Comparison of ENCODE assay signal across 15 mouse cellular contexts in genomic region chr3:89135958-89136357, GRCm38 (mm10). TPM values are rescaled to one million over a fixed set of nuclear protein-coding genes. Genes with fewer than 3 reads are reported as not detected.
DNase-seq lines count a peak whose midpoint lies in the region; ATAC-seq and TF ChIP-seq lines count a peak whose summit lies in the region.
"Had no signal": no experiment of that assay in that cellular context is flagged by ENCODE, and none has a peak within 500 bp of the region (broad histone marks: within the 10 kb centered on the region; RNA-seq: fewer than 3 reads in every experiment).

Pklr (plus strand) TSS chr3:89136142.

- H3K27me3 ChIP-seq in midbrain, embryonic 10.5 days (ENCODE audit: low read depth, poor library complexity, severe bottlenecking): peaks cover 34% of the 10 kb centered on the region
- H3K27me3 ChIP-seq in midbrain, embryonic 15.5 days (replicated peaks): no peaks in the 10 kb centered on the region
- no peaks in the 10 kb centered on the region for H3K27me3 ChIP-seq in liver, adult 2 months (ENCODE audit: control insufficient read depth, insufficient read depth, low read length)
- H3K27me3 ChIP-seq in midbrain, embryonic 13.5 days: peaks cover 7% of the 10 kb centered on the region; the same call in 1 of the 2 replicates
- H3K27me3 ChIP-seq: hindbrain, embryonic 15.5 days; neural tube, embryonic 12.5 days had no signal

- no peak for TF ChIP-seq CTCF in liver, adult 2 months (IDR thresholded peaks at IDR 0.05; ENCODE audit: low read depth, low read length)

- H3K4me2 ChIP-seq in midbrain, embryonic 15.5 days: no peak within 1 kb of the TSS
- no peak within 1 kb of the TSS for H3K4me2 ChIP-seq in midbrain, embryonic 13.5 days (replicated peaks)
- H3K4me2 ChIP-seq: hindbrain, embryonic 15.5 days; neural tube, embryonic 12.5 days had no signal

- H3K9ac ChIP-seq in midbrain, embryonic 15.5 days: no peak within 1 kb of the TSS
- peak within 1 kb of the TSS; percentile 94 for H3K9ac ChIP-seq in liver, adult 2 months (ENCODE audit: low read depth, low read length)
- H3K9ac ChIP-seq in midbrain, embryonic 13.5 days (replicated peaks): no peak within 1 kb of the TSS
- H3K9ac ChIP-seq: hindbrain, embryonic 15.5 days; neural tube, embryonic 12.5 days had no signal

- peaks cover 13% of the 10 kb centered on the region for H3K4me1 ChIP-seq in midbrain, embryonic 10.5 days
- peaks cover 7% of the 10 kb centered on the region; the same call in 1 of the 2 replicates for H3K4me1 ChIP-seq in midbrain, embryonic 15.5 days
- H3K4me1 ChIP-seq in liver, adult 2 months (ENCODE audit: control insufficient read depth, insufficient read depth, low read length): peaks cover 32% of the 10 kb centered on the region
- peaks cover 9% of the 10 kb centered on the region for H3K4me1 ChIP-seq in midbrain, embryonic 13.5 days (replicated peaks)

- H3K4me3 ChIP-seq in midbrain, embryonic 10.5 days: peak within 1 kb of the TSS; percentile 23
- no peak within 1 kb of the TSS for H3K4me3 ChIP-seq in midbrain, embryonic 15.5 days
- H3K4me3 ChIP-seq in liver, adult 2 months (ENCODE audit: insufficient read depth, low read depth, low read length): peak within 1 kb of the TSS; percentile 89
- H3K4me3 ChIP-seq in midbrain, embryonic 13.5 days (replicated peaks): no peak within 1 kb of the TSS
- H3K4me3 ChIP-seq: hindbrain, embryonic 15.5 days; neural tube, embryonic 12.5 days had no signal

- H3K36me3 ChIP-seq in midbrain, embryonic 10.5 days: no peaks in the 10 kb centered on the region
- no peaks in the 10 kb centered on the region for H3K36me3 ChIP-seq in midbrain, embryonic 15.5 days (replicated peaks)
- H3K36me3 ChIP-seq in liver, adult 2 months (ENCODE audit: control insufficient read depth, insufficient read depth, low read length): peaks cover 3% of the 10 kb centered on the region; the same call in 1 of the 2 replicates
- no peaks in the 10 kb centered on the region for H3K36me3 ChIP-seq in midbrain, embryonic 13.5 days
- H3K36me3 ChIP-seq: hindbrain, embryonic 15.5 days; neural tube, embryonic 12.5 days had no signal

- no peak for ATAC-seq in midbrain, embryonic 15.5 days (replicated peaks)
- no peak for ATAC-seq in midbrain, embryonic 13.5 days

- WGBS in midbrain, embryonic 10.5 days: 66% methylated on average over 3 of the region's 3 CpGs
- WGBS in midbrain, embryonic 15.5 days: 75% methylated on average over 3 of the region's 3 CpGs
- WGBS in liver, adult 2 months: 25% methylated on average over 3 of the region's 3 CpGs
- 60% methylated on average over 3 of the region's 3 CpGs for WGBS in midbrain, embryonic 13.5 days

- TF ChIP-seq POLR2A in liver, adult 2 months (IDR thresholded peaks at IDR 0.05; ENCODE audit: extremely low read depth, insufficient read depth, low read length): no peak

- no peak for DNase-seq in adrenal gland, postnatal 4 days (ENCODE audit: low spot score in 2 of 2)
- DNase-seq in adrenal gland, adult 2 months: no peak
- no peak for DNase-seq in midbrain, embryonic 10.5 days (ENCODE audit: low spot score)
- DNase-seq in liver, adult 2 months (ENCODE audit: extremely low read depth, low read depth, low spot score): no peak
- DNase-seq in cerebellum, postnatal 4 days (ENCODE audit: low spot score in 2 of 2): no peak
- no peak for DNase-seq in embryo, embryonic 9.5 days (ENCODE audit: extremely low spot score)
- DNase-seq: cerebellum, adult 11 months; gastrocnemius, postnatal 14 days; lung, postnatal 4 days; spleen, adult 18-20 months had no signal

- H3K79me2 ChIP-seq in liver, adult 2 months (ENCODE audit: control insufficient read depth, insufficient read depth, low read length): peaks cover 4% of the 10 kb centered on the region; the same call in 1 of the 2 replicates

- peak within 1 kb of the TSS; percentile 57; the same call in 1 of the 2 replicates for H3K27ac ChIP-seq in midbrain, embryonic 10.5 days (replicated peaks)
- no peak within 1 kb of the TSS for H3K27ac ChIP-seq in midbrain, embryonic 15.5 days
- peak within 1 kb of the TSS; percentile 95 for H3K27ac ChIP-seq in liver, adult 2 months (replicated peaks; ENCODE audit: insufficient read depth, low read depth, low read length)
- H3K27ac ChIP-seq in midbrain, embryonic 13.5 days: no peak within 1 kb of the TSS
- H3K27ac ChIP-seq: hindbrain, embryonic 15.5 days; neural tube, embryonic 12.5 days had no signal

- H3K9me3 ChIP-seq in midbrain, embryonic 10.5 days (replicated peaks): no peaks in the 10 kb centered on the region
- no peaks in the 10 kb centered on the region for H3K9me3 ChIP-seq in midbrain, embryonic 15.5 days
- H3K9me3 ChIP-seq in midbrain, embryonic 13.5 days: no peaks in the 10 kb centered on the region
- H3K9me3 ChIP-seq: hindbrain, embryonic 15.5 days; neural tube, embryonic 12.5 days had no signal

RNA-seq across cellular contexts. Expression of gene Pklr, which starts in this region (rescaled TPM):
- 10 to 100 TPM; 11.2 to 24.5 TPM for total RNA-seq in adrenal gland, postnatal 4 days (2021)
- total RNA-seq in adrenal gland, adult 2 months (2021): under 1 TPM in 1 of 2 experiments, not detected in 1; 0.81 TPM
- polyA plus RNA-seq in adrenal gland, adult 2 months (2012; rRNA removed): 0.55 TPM in 1 of 2 replicates, not detected in the other
- polyA plus RNA-seq in midbrain, embryonic 10.5 days (2016; fragmentation: Nextera tagmentation; extraction: Ambion mirVana): 4.1 and 5.9 TPM in 2 replicates
- polyA plus RNA-seq in midbrain, embryonic 15.5 days (2015; fragmentation: Nextera tagmentation; extraction: Ambion mirVana): 0.05 and 0.14 TPM in 2 replicates
- 69.7 and 91.1 TPM in 2 replicates for total RNA-seq in liver, adult 2 months (2014; rRNA removed)
- 387 and 512 TPM in 2 replicates for polyA plus RNA-seq in liver, adult 2 months (2012; rRNA removed)
- polyA plus RNA-seq in midbrain, embryonic 13.5 days (2015; fragmentation: Nextera tagmentation; extraction: Ambion mirVana): 0.24 TPM in 1 of 2 replicates, not detected in the other
- total RNA-seq: gastrocnemius, postnatal 14 days; layer of hippocampus, postnatal 25 days had no signal

Comparison
In these comparisons a context has a peak if more than half of its experiments do, and no peak if none do; other contexts are left out.
1. RNA of gene Pklr (total RNA-seq): 69.7 to 91.1 TPM in liver, adult 2 months and 11.2 to 24.5 TPM in adrenal gland, postnatal 4 days; 0.81 TPM in adrenal gland, adult 2 months; every median in the first group is over 4 times any median in the second.
2. RNA of gene Pklr (polyA plus RNA-seq): 387 to 512 TPM in liver, adult 2 months; 4.1 to 5.9 TPM in midbrain, embryonic 10.5 days, 0.55 TPM in adrenal gland, adult 2 months, 0.05 to 0.14 TPM in midbrain, embryonic 15.5 days and 0.24 TPM in midbrain, embryonic 13.5 days; every median in the first group is over 10 times any median in the second.
3. H3K27ac ChIP-seq: peak in midbrain, embryonic 10.5 days (single experiment) and liver, adult 2 months (single experiment); none in midbrain, embryonic 15.5 days (single experiment) and midbrain, embryonic 13.5 days (single experiment).
4. H3K4me3 ChIP-seq: peak in midbrain, embryonic 10.5 days (single experiment) and liver, adult 2 months (single experiment); none in midbrain, embryonic 15.5 days (single experiment) and midbrain, embryonic 13.5 days (single experiment).